In genomic region chr2:18766821-18767541, GRCm38 (mm10) we compare ENCODE assay signal across 7 mouse cellular contexts.
DNase-seq lines count a peak whose midpoint lies in the region; ATAC-seq and TF ChIP-seq lines count a peak whose summit lies in the region.

No protein-coding gene starts in this region.

- H3K4me2 ChIP-seq in embryonic facial prominence, embryonic 12.5 days (replicated peaks) = peak overlapping the region; percentile 61
- peak overlapping the region; percentile 60 for H3K4me2 ChIP-seq in limb, embryonic 11.5 days (ENCODE audit: low read depth, severe bottlenecking)
- H3K4me2 ChIP-seq in midbrain, embryonic 13.5 days (replicated peaks) = peak overlapping the region; percentile 67

- H3K4me3 ChIP-seq in embryonic facial prominence, embryonic 12.5 days = peak overlapping the region; percentile 60
- peak overlapping the region; percentile 90 for H3K4me3 ChIP-seq in kidney, adult 2 months (ENCODE audit: insufficient read depth, low read depth, low read length)
- peak overlapping the region; percentile 49 for H3K4me3 ChIP-seq in limb, embryonic 11.5 days (ENCODE audit: low read depth, low read length)
- peak overlapping the region; percentile 65 for H3K4me3 ChIP-seq in midbrain, embryonic 13.5 days (replicated peaks)
- H3K4me3 ChIP-seq in small intestine, adult 2 months (ENCODE audit: low read depth, low read length) = peak overlapping the region; percentile 79

- 1% methylated on average over 56 of the region's 56 CpGs for WGBS in embryonic facial prominence, embryonic 12.5 days
- WGBS in kidney, adult 2 months = under 1% methylated on average over 56 of the region's 56 CpGs
- under 1% methylated on average over 56 of the region's 56 CpGs for WGBS in limb, embryonic 11.5 days
- WGBS in midbrain, embryonic 13.5 days = under 1% methylated on average over 56 of the region's 56 CpGs
- under 1% methylated on average over 56 of the region's 56 CpGs for WGBS in small intestine, adult 2 months

- no peak for TF ChIP-seq CTCF in kidney, adult 2 months (conservative IDR thresholded peaks at IDR 0.05; ENCODE audit: insufficient read depth, insufficient read length, low read depth, low read length)
- no peak for TF ChIP-seq CTCF in small intestine, adult 2 months (IDR thresholded peaks at IDR 0.05; ENCODE audit: extremely low read depth, insufficient read length, insufficient replicate concordance, low read depth, low read length)

- ATAC-seq in embryonic facial prominence, embryonic 12.5 days (ENCODE audit: insufficient number of reproducible peaks, insufficient read depth, low FRiP score, low TSS enrichment) = peak; percentile 74; the same call in 1 of the 2 replicates
- ATAC-seq in limb, embryonic 11.5 days (ENCODE audit: insufficient number of reproducible peaks, low FRiP score, low TSS enrichment, low read depth) = peak; percentile 85
- peak; percentile 95 for ATAC-seq in midbrain, embryonic 13.5 days

- peak; percentile 78 for TF ChIP-seq POLR2A in kidney, adult 2 months (IDR thresholded peaks at IDR 0.05; ENCODE audit: low read depth, low read length)
- peak; percentile 82 for TF ChIP-seq POLR2A in small intestine, adult 2 months (IDR thresholded peaks at IDR 0.05; ENCODE audit: low read depth, low read length)

- DNase-seq in adrenal gland, postnatal 14 days = peak; percentile 94
- DNase-seq in heart, adult 18-20 months = peak; percentile 91 to 93
- peak; percentile 91 for DNase-seq in kidney, adult 2 months
- DNase-seq in limb, embryonic 11.5 days (ENCODE audit: low spot score) = peak; percentile 92

- H3K9ac ChIP-seq in embryonic facial prominence, embryonic 12.5 days = peak overlapping the region; percentile 83
- H3K9ac ChIP-seq in limb, embryonic 11.5 days (ENCODE audit: low read length) = peak overlapping the region; percentile 95
- H3K9ac ChIP-seq in midbrain, embryonic 13.5 days (replicated peaks) = peak overlapping the region; percentile 94

- peak overlapping the region; percentile 89 for H3K27ac ChIP-seq in embryonic facial prominence, embryonic 12.5 days
- H3K27ac ChIP-seq in kidney, adult 2 months (ENCODE audit: insufficient read depth, low read depth, low read length) = peak overlapping the region; percentile 100
- H3K27ac ChIP-seq in limb, embryonic 11.5 days (replicated peaks; ENCODE audit: low read depth, low read length) = peak overlapping the region; percentile 53
- H3K27ac ChIP-seq in midbrain, embryonic 13.5 days = peak overlapping the region; percentile 96
- H3K27ac ChIP-seq in small intestine, adult 2 months (ENCODE audit: insufficient read depth, low read depth, low read length) = peak overlapping the region; percentile 98

- H3K27me3 ChIP-seq in embryonic facial prominence, embryonic 12.5 days = 0 out of 2 replicates have a peak, but pooled peaks cover 5% of the 10 kb centered on the region
- H3K27me3 ChIP-seq in kidney, adult 2 months (replicated peaks; ENCODE audit: control insufficient read depth, insufficient read depth, low read length) = no peaks in the 10 kb centered on the region
- no peaks in the 10 kb centered on the region for H3K27me3 ChIP-seq in limb, embryonic 11.5 days (ENCODE audit: control insufficient read depth, insufficient read depth, low read length)
- H3K27me3 ChIP-seq in midbrain, embryonic 13.5 days = no peaks in the 10 kb centered on the region
- H3K27me3 ChIP-seq in small intestine, adult 2 months (ENCODE audit: control insufficient read depth, insufficient read depth, low read length) = no peaks in the 10 kb centered on the region

- no peaks in the 10 kb centered on the region for H3K36me3 ChIP-seq in embryonic facial prominence, embryonic 12.5 days
- H3K36me3 ChIP-seq in kidney, adult 2 months (ENCODE audit: control insufficient read depth, insufficient read depth, low read length) = no peaks in the 10 kb centered on the region
- no peaks in the 10 kb centered on the region for H3K36me3 ChIP-seq in limb, embryonic 11.5 days (ENCODE audit: control insufficient read depth, insufficient read depth, low read length)
- H3K36me3 ChIP-seq in midbrain, embryonic 13.5 days = no peaks in the 10 kb centered on the region
- H3K36me3 ChIP-seq in small intestine, adult 2 months (ENCODE audit: control insufficient read depth, insufficient read depth, low read length) = no peaks in the 10 kb centered on the region

- 0 out of 2 replicates have a peak, but pooled peaks cover 3% of the 10 kb centered on the region for H3K4me1 ChIP-seq in embryonic facial prominence, embryonic 12.5 days
- H3K4me1 ChIP-seq in kidney, adult 2 months (ENCODE audit: control insufficient read depth, insufficient read depth, low read length) = no peaks in the 10 kb centered on the region
- H3K4me1 ChIP-seq in limb, embryonic 11.5 days (ENCODE audit: control insufficient read depth, insufficient read depth, low read length) = no peaks in the 10 kb centered on the region; the same call in 1 of the 2 replicates
- H3K4me1 ChIP-seq in midbrain, embryonic 13.5 days (replicated peaks) = no peaks in the 10 kb centered on the region; the same call in 1 of the 2 replicates
- H3K4me1 ChIP-seq in small intestine, adult 2 months (ENCODE audit: control insufficient read depth, insufficient read depth, insufficient read length, low read length) = no peaks in the 10 kb centered on the region

- no peaks in the 10 kb centered on the region for H3K9me3 ChIP-seq in embryonic facial prominence, embryonic 12.5 days
- H3K9me3 ChIP-seq in limb, embryonic 11.5 days (ENCODE audit: control insufficient read depth, low read length) = no peaks in the 10 kb centered on the region
- no peaks in the 10 kb centered on the region for H3K9me3 ChIP-seq in midbrain, embryonic 13.5 days

Comparison
In these comparisons a context has a peak if more than half of its experiments do, and no peak if none do; other contexts are left out.
1. Peak in every context shown above with its lines: DNase-seq, ATAC-seq, H3K4me3 ChIP-seq and H3K27ac ChIP-seq.